ENCODE assay signal across 14 mouse cellular contexts in genomic region chr2:92198126-92198525, GRCm38 (mm10).
DNase-seq lines count a peak whose midpoint lies in the region; ATAC-seq lines count a peak whose summit lies in the region.
"Had no signal": no experiment of that assay in that cellular context is flagged by ENCODE, and none has a peak within 500 bp of the region (broad histone marks: within the 10 kb centered on the region; RNA-seq: fewer than 3 reads in every experiment).

No protein-coding gene starts in this region.

- 37% methylated on average over 6 of the region's 6 CpGs for WGBS in neural tube, embryonic 15.5 days

- H3K4me2 ChIP-seq in neural tube, embryonic 15.5 days = peak overlapping the region; percentile 13
- H3K4me2 ChIP-seq: lung, embryonic 15.5 days; stomach, embryonic 15.5 days had no signal

- peaks cover 29% of the 10 kb centered on the region for H3K4me1 ChIP-seq in neural tube, embryonic 15.5 days

- ATAC-seq in frontal cortex, adult (ENCODE audit: low TSS enrichment) = peak; percentile 65; the same call in 1 of the 2 replicates
- 0 out of 2 replicates have a peak, but pooled peaks have one; percentile 11 for ATAC-seq in neural tube, embryonic 15.5 days (ENCODE audit: low FRiP score)
- no peak for ATAC-seq in granulocyte monocyte progenitor cell, adult 5-6 weeks (replicated peaks; ENCODE audit: poor library complexity, severe bottlenecking)

- H3K27me3 ChIP-seq in neural tube, embryonic 15.5 days (replicated peaks) = no peaks in the 10 kb centered on the region
- H3K27me3 ChIP-seq: lung, embryonic 15.5 days; stomach, embryonic 15.5 days had no signal

- no peak overlapping the region for H3K4me3 ChIP-seq in neural tube, embryonic 15.5 days (replicated peaks)
- H3K4me3 ChIP-seq: lung, embryonic 15.5 days; stomach, embryonic 15.5 days had no signal

- no peaks in the 10 kb centered on the region for H3K9me3 ChIP-seq in neural tube, embryonic 15.5 days (replicated peaks)
- H3K9me3 ChIP-seq: lung, embryonic 15.5 days; stomach, embryonic 15.5 days had no signal

- peak overlapping the region; percentile 60 for H3K27ac ChIP-seq in neural tube, embryonic 15.5 days (replicated peaks)
- H3K27ac ChIP-seq: lung, embryonic 15.5 days; stomach, embryonic 15.5 days had no signal

- H3K9ac ChIP-seq in neural tube, embryonic 15.5 days (replicated peaks) = 0 out of 2 replicates have a peak overlapping the region, but pooled peaks have one; percentile 24
- H3K9ac ChIP-seq: lung, embryonic 15.5 days; stomach, embryonic 15.5 days had no signal

- H3K36me3 ChIP-seq in neural tube, embryonic 15.5 days = no peaks in the 10 kb centered on the region
- H3K36me3 ChIP-seq: lung, embryonic 15.5 days; stomach, embryonic 15.5 days had no signal

- DNase-seq in frontal cortex, postnatal 14 days (ENCODE audit: low spot score in 2 of 2) = no peak
- peak; percentile 24 for DNase-seq in layer of hippocampus, adult 9-11 months
- no peak for DNase-seq in layer of hippocampus, adult 8-10 months (ENCODE audit: low spot score in 2 of 2)
- DNase-seq in right cerebral cortex, postnatal 4 days = peak; percentile 13
- no peak for DNase-seq in right cerebral cortex, adult 18-20 months
- DNase-seq: B cell, adult 2 months; cerebellum, adult 8-10 months; liver; spleen, adult 18-20 months had no signal

Comparison
In these comparisons a context has a peak if more than half of its experiments do, and no peak if none do; other contexts are left out.
1. DNase-seq: peak in layer of hippocampus, adult 9-11 months (single experiment) and right cerebral cortex, postnatal 4 days (single experiment); none in frontal cortex, postnatal 14 days (0 of 2), layer of hippocampus, adult 8-10 months (0 of 2) and right cerebral cortex, adult 18-20 months (single experiment).